Mouse (Mus musculus): ENCODE data around the gene Arhgap45.

- TF ChIP-seq CTCF (IDR thresholded peaks at IDR 0.05; ENCODE audit: insufficient read depth, low read length): no peak
- no peak for TF ChIP-seq POLR2A (IDR thresholded peaks at IDR 0.05; ENCODE audit: borderline replicate concordance, extremely low read depth, low read depth, low read length)
Observed at GRCm38 (mm10) chr10:80020191-80020590, 3.7 kb downstream of the Arhgap45 start.

All from lung, adult 2 months (tissue).